Mouse (Mus musculus): ENCODE measurements around the gene Rpl37a. TPM values are rescaled to one million over a fixed set of nuclear protein-coding genes. Genes with fewer than 3 reads are reported as not detected.

Rpl37a gene
- polyA plus RNA-seq, 1 experiment = not detected

DNA sequence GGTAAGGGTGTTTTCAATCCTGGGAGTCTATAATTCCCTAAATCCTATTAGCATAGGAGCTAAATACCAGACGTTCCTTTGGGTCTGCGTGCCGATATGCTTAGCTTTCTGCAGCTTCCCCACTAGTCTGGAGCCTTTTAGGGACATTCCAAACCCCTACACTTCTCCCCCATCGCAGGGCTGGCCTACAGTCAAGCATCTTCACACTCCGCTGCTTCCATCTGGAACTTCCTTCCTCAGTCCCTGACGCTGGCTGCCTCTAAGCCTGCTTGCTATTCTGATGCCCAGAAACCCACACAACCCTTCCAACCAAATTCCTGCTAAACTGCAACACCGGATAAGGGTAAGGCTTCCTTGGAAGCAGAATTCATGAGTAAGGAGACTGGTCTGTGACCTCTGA, 35.3 kb downstream of the Rpl37a start:
- H3K4me1 ChIP-seq (ENCODE audit: control insufficient read depth, insufficient read depth, low read length) = no peaks in the 10 kb centered on the region
- H3K4me3 ChIP-seq (ENCODE audit: insufficient read depth, low read depth, low read length) = no peak overlapping the region
- 36% methylated on average over 7 of the region's 7 CpGs for whole genome bisulfite sequencing
- H3K27ac ChIP-seq (ENCODE audit: insufficient read depth, low read depth, low read length) = no peak overlapping the region
- TF ChIP-seq POLR2A (IDR thresholded peaks at IDR 0.05; ENCODE audit: insufficient read depth, low read depth, low read length) (no peak), CTCF (IDR thresholded peaks at IDR 0.05; ENCODE audit: insufficient read depth, low read depth, low read length) (no peak)

DNA sequence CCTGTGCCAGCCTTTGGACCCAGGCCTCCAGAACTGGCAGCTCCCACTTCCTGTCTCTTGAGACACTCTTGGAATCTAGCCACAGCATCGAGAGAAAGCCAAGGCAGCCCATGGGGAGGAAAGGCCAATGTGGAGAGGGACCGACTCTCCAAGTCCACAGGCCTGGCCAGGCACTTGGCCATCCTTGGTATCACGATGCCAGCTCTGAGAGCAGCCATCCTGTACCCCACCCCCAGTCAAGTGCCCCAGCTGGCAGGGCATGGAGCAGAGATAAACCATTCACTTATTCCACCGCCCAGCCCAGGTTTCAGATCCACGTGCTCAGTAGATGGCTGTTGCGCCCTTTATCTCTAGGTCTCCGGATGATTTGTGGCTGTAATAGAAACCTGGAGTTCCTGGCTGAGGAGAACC, 40.3 kb downstream of the Rpl37a start:
- no peak overlapping the region for H3K27ac ChIP-seq (ENCODE audit: insufficient read depth, low read depth, low read length)
- peaks cover 7% of the 10 kb centered on the region; the same call in 1 of the 2 replicates for H3K4me1 ChIP-seq (ENCODE audit: control insufficient read depth, insufficient read depth, low read length)
- 58% methylated on average over 7 of the region's 7 CpGs for WGBS
- no peak overlapping the region for H3K4me3 ChIP-seq (ENCODE audit: insufficient read depth, low read depth, low read length)
- no peak for TF ChIP-seq CTCF (IDR thresholded peaks at IDR 0.05; ENCODE audit: insufficient read depth, low read depth, low read length)
- no peak for TF ChIP-seq POLR2A (IDR thresholded peaks at IDR 0.05; ENCODE audit: insufficient read depth, low read depth, low read length)

DNA sequence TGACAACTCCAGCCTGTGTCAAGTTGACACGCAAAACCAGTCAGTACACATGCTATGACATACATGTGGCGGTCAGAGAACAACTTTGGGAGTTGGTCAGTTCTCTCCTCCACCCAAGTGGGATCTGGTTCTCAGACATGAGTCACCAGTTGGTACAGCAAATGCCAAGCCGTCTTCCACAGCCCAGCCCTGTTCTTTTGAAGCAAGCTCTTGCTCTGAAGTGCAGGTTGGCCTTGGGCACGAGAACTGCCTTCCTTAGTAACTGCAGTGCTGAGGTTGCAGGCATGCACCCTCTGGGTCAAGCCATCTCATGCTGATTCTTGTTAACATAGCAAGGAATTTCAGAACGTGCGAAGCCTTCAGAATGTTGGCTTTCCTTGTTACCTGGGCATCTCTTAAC, 42.1 kb downstream of the Rpl37a start:
- WGBS = 86% methylated on average over 6 of the region's 6 CpGs
- peaks cover 7% of the 10 kb centered on the region; the same call in 1 of the 2 replicates for H3K4me1 ChIP-seq (ENCODE audit: control insufficient read depth, insufficient read depth, low read length)
- TF ChIP-seq CTCF (IDR thresholded peaks at IDR 0.05; ENCODE audit: insufficient read depth, low read depth, low read length) = no peak
- no peak for TF ChIP-seq POLR2A (IDR thresholded peaks at IDR 0.05; ENCODE audit: insufficient read depth, low read depth, low read length)

DNA sequence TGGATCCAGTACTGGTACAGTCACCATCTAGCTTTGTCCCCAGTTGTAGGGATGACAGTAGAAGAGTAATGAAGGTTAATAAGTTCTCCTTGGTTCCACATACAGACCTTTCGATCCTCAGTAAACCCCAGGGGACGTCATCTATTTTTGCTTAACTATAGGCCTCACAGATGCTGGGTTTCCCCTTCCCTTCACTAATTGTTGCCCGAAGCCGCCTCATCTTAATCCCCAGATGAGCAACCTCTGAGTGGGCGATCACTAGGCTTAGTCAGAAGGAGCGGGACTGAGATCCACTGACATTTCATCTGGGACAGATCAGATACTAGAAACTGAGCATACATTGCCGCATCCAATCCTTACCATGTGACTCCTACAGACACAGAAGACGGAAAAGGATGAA, 44.1 kb downstream of the Rpl37a start:
- Histone ChIP-seq H3K27ac (ENCODE audit: insufficient read depth, low read depth, low read length) (no peak overlapping the region), H3K4me1 (ENCODE audit: control insufficient read depth, insufficient read depth, low read length) (peaks cover 7% of the 10 kb centered on the region; the same call in 1 of the 2 replicates), H3K4me3 (ENCODE audit: insufficient read depth, low read depth, low read length) (no peak overlapping the region)
- TF ChIP-seq CTCF (IDR thresholded peaks at IDR 0.05; ENCODE audit: insufficient read depth, low read depth, low read length) = no peak
- WGBS = 43% methylated on average over 8 of the region's 8 CpGs

More for the DNA sequence above, 42.1 kb downstream of the Rpl37a start:
- Histone ChIP-seq H3K4me3 (ENCODE audit: insufficient read depth, low read depth, low read length) (no peak overlapping the region), H3K27ac (ENCODE audit: insufficient read depth, low read depth, low read length) (no peak overlapping the region)

DNA sequence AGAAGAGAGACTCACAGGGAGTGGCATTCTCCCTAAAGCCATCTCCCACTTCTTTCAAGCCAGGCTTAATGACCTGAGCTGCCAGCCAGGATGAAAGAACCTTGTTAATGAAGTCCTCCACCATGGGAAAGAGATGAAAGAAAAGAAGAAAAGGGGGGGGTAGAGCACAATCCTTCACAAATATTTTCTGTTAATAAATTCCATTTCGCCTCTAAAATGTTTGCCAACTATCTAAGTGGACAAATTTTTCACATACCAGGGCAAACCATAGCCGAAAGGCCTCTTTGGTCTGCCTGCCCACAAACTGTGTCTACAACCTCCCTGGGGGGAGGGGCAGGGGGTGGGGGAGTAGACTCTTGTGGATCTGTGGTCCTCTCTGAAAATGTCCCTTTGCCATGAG, 44.7 kb downstream of the Rpl37a start:
- Histone ChIP-seq H3K4me3 (ENCODE audit: insufficient read depth, low read depth, low read length) (no peak overlapping the region), H3K4me1 (ENCODE audit: control insufficient read depth, insufficient read depth, low read length) (peaks cover 7% of the 10 kb centered on the region; the same call in 1 of the 2 replicates), H3K27ac (ENCODE audit: insufficient read depth, low read depth, low read length) (no peak overlapping the region)
- 74% methylated on average over 2 of the region's 2 CpGs for WGBS
- TF ChIP-seq POLR2A (IDR thresholded peaks at IDR 0.05; ENCODE audit: insufficient read depth, low read depth, low read length) (no peak), CTCF (IDR thresholded peaks at IDR 0.05; ENCODE audit: insufficient read depth, low read depth, low read length) (no peak)

DNA sequence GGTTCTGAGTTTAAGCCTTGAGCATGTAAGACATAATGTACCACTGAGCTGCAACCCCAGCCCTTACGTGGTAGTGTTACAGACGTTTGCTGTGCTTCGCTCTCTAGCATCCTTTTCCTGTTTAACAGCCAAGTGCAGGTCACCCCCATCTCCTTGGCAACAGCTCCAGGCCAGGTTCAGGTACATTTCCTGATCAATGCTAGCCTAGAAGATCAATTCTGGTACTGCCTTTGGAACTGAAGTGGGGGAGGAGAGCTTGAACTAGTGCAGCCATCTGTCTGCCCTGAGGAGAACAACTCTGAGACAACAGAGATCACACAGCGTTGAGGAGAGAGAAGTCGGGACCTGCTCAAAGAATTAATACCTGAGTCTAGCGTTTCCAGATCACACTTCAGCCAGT, 48.7 kb downstream of the Rpl37a start:
- Histone ChIP-seq H3K27ac (ENCODE audit: insufficient read depth, low read depth, low read length) (no peak overlapping the region), H3K4me1 (ENCODE audit: control insufficient read depth, insufficient read depth, low read length) (peaks cover 4% of the 10 kb centered on the region), H3K4me3 (ENCODE audit: insufficient read depth, low read depth, low read length) (no peak overlapping the region)
- TF ChIP-seq POLR2A (IDR thresholded peaks at IDR 0.05; ENCODE audit: insufficient read depth, low read depth, low read length) (no peak), CTCF (IDR thresholded peaks at IDR 0.05; ENCODE audit: insufficient read depth, low read depth, low read length) (no peak)
- WGBS = 83% methylated on average over 6 of the region's 6 CpGs

Other genes starting within 250 kb of the Rpl37a start
- gene March4, start 174.4 kb upstream of the Rpl37a start, polyA plus RNA-seq (2012; ENCODE audit: insufficient read depth, insufficient read length, low replicate concordance, missing spikeins) = not detected in 2 replicates
- not detected in 2 replicates for gene Smarcal1, start 128.0 kb upstream of the Rpl37a start, polyA plus RNA-seq (2012; ENCODE audit: insufficient read depth, insufficient read length, low replicate concordance, missing spikeins)
- gene Ankar, start 10.7 kb upstream of the Rpl37a start, polyA plus RNA-seq (2012; ENCODE audit: insufficient read depth, insufficient read length, low replicate concordance, missing spikeins) = not detected in 2 replicates
- gene Igfbp2, start 113.2 kb downstream of the Rpl37a start, polyA plus RNA-seq (2012; ENCODE audit: insufficient read depth, insufficient read length, low replicate concordance, missing spikeins) = not detected in 2 replicates
- 101 and 111 TPM in 2 replicates for gene Igfbp5, start 163.6 kb downstream of the Rpl37a start, polyA plus RNA-seq (2012; ENCODE audit: insufficient read depth, insufficient read length, low replicate concordance, missing spikeins)